Comparison of ENCODE assay signal across 12 mouse cellular contexts in genomic region chr14:24825722-24826386, GRCm38 (mm10).
DNase-seq lines count a peak whose midpoint lies in the region; ATAC-seq lines count a peak whose summit lies in the region.
"Had no signal": no experiment of that assay in that cellular context is flagged by ENCODE, and none has a peak within 500 bp of the region (broad histone marks: within the 10 kb centered on the region; RNA-seq: fewer than 3 reads in every experiment).

No protein-coding gene starts in this region.

- H3K4me3 ChIP-seq in embryonic facial prominence, embryonic 13.5 days = no peak overlapping the region
- H3K4me3 ChIP-seq in hindbrain, embryonic 13.5 days = no peak overlapping the region
- no peak overlapping the region for H3K4me3 ChIP-seq in midbrain, embryonic 13.5 days (replicated peaks)

- 44% methylated on average over 11 of the region's 11 CpGs for WGBS in embryonic facial prominence, embryonic 13.5 days
- 35% methylated on average over 11 of the region's 11 CpGs for WGBS in hindbrain, embryonic 13.5 days
- WGBS in midbrain, embryonic 13.5 days = 26% methylated on average over 11 of the region's 11 CpGs

- no peaks in the 10 kb centered on the region for H3K9me3 ChIP-seq in embryonic facial prominence, embryonic 13.5 days
- H3K9me3 ChIP-seq in hindbrain, embryonic 13.5 days = no peaks in the 10 kb centered on the region
- H3K9me3 ChIP-seq in midbrain, embryonic 13.5 days = no peaks in the 10 kb centered on the region

- peak overlapping the region; percentile 85 for H3K27ac ChIP-seq in embryonic facial prominence, embryonic 13.5 days
- peak overlapping the region; percentile 98 for H3K27ac ChIP-seq in hindbrain, embryonic 13.5 days
- H3K27ac ChIP-seq in midbrain, embryonic 13.5 days = peak overlapping the region; percentile 96

- peak; percentile 51 for DNase-seq in embryo, embryonic 11 days
- no peak for DNase-seq in urinary bladder, postnatal 36 days (ENCODE audit: low spot score in 2 of 2)
- DNase-seq in liver = no peak
- DNase-seq in spleen, postnatal 10 days (ENCODE audit: low spot score in 2 of 2) = no peak
- DNase-seq: gastrocnemius, postnatal 10 days; lung, postnatal 36 days; spleen, adult 18-20 months; thymus, postnatal 25 days had no signal

- no peak overlapping the region for H3K9ac ChIP-seq in embryonic facial prominence, embryonic 13.5 days
- peak overlapping the region; percentile 6; the same call in 1 of the 2 replicates for H3K9ac ChIP-seq in hindbrain, embryonic 13.5 days
- H3K9ac ChIP-seq in midbrain, embryonic 13.5 days (replicated peaks) = no peak overlapping the region

- no peaks in the 10 kb centered on the region for H3K36me3 ChIP-seq in embryonic facial prominence, embryonic 13.5 days
- no peaks in the 10 kb centered on the region for H3K36me3 ChIP-seq in hindbrain, embryonic 13.5 days
- H3K36me3 ChIP-seq in midbrain, embryonic 13.5 days = no peaks in the 10 kb centered on the region

- no peak for ATAC-seq in embryonic facial prominence, embryonic 13.5 days (ENCODE audit: insufficient number of reproducible peaks, insufficient read depth, low FRiP score, low TSS enrichment, low read depth)
- no peak for ATAC-seq in hindbrain, embryonic 13.5 days (ENCODE audit: low FRiP score)
- ATAC-seq in midbrain, embryonic 13.5 days = no peak
- ATAC-seq in frontal cortex, adult (ENCODE audit: low TSS enrichment) = no peak

- peak overlapping the region; percentile 28 for H3K4me2 ChIP-seq in embryonic facial prominence, embryonic 13.5 days
- H3K4me2 ChIP-seq in hindbrain, embryonic 13.5 days = no peak overlapping the region
- H3K4me2 ChIP-seq in midbrain, embryonic 13.5 days (replicated peaks) = peak overlapping the region; percentile 32; the same call in 1 of the 2 replicates

- H3K4me1 ChIP-seq in embryonic facial prominence, embryonic 13.5 days = peaks cover 64% of the 10 kb centered on the region
- peaks cover 70% of the 10 kb centered on the region for H3K4me1 ChIP-seq in hindbrain, embryonic 13.5 days (replicated peaks)
- H3K4me1 ChIP-seq in midbrain, embryonic 13.5 days (replicated peaks) = peaks cover 70% of the 10 kb centered on the region

- no peaks in the 10 kb centered on the region for H3K27me3 ChIP-seq in embryonic facial prominence, embryonic 13.5 days
- no peaks in the 10 kb centered on the region for H3K27me3 ChIP-seq in hindbrain, embryonic 13.5 days
- H3K27me3 ChIP-seq in midbrain, embryonic 13.5 days = no peaks in the 10 kb centered on the region
